Mouse (Mus musculus): Measurements from ENCODE around the gene Maml3.

- TF ChIP-seq JUN (IDR thresholded peaks at IDR 0.05; ENCODE audit: insufficient read depth, low read depth, low read length) (peak; percentile 27; the same call in 1 of the 2 replicates), USF1 (IDR thresholded peaks at IDR 0.05; ENCODE audit: low read depth, low read length) (no peak), POLR2A (IDR thresholded peaks at IDR 0.05; ENCODE audit: low read depth, low read length) (no peak), CTCF (conservative IDR thresholded peaks at IDR 0.05 in 1 of 2, IDR thresholded peaks at IDR 0.05 in 1 of 2; ENCODE audit: low read depth in 2 of 2, low read length in 2 of 2) (no peak), EP300 (IDR thresholded peaks at IDR 0.05; ENCODE audit: low read length) (peak; percentile 73), CHD2 (IDR thresholded peaks at IDR 0.05; ENCODE audit: low read length) (no peak), SIN3A (IDR thresholded peaks at IDR 0.05; ENCODE audit: low read length) (no peak), KAT2A (IDR thresholded peaks at IDR 0.05; ENCODE audit: insufficient replicate concordance, low read length) (no peak), ZKSCAN1 (IDR thresholded peaks at IDR 0.05; ENCODE audit: borderline replicate concordance, low read depth, low read length) (no peak), HCFC1 (IDR thresholded peaks at IDR 0.05; ENCODE audit: low read depth, low read length) (no peak), GABPA (IDR thresholded peaks at IDR 0.05; ENCODE audit: insufficient replicate concordance, low read depth, low read length) (no peak), IRF4 (IDR thresholded peaks at IDR 0.05; ENCODE audit: low read depth, low read length) (peak; percentile 94)
Measured at GRCm38 (mm10) chr3:52018103-52018439, 86.8 kb downstream of the Maml3 start.

Measured in CH12.LX (cell line).